Mouse (Mus musculus): ENCODE measurements at regions not wholly inside any gene's neighbourhood (a gene's known extent, or its start where the extent isn't known, plus 50 kb on each side); places are given as distances from the start of the nearest gene placed in this dataset.

DNA sequence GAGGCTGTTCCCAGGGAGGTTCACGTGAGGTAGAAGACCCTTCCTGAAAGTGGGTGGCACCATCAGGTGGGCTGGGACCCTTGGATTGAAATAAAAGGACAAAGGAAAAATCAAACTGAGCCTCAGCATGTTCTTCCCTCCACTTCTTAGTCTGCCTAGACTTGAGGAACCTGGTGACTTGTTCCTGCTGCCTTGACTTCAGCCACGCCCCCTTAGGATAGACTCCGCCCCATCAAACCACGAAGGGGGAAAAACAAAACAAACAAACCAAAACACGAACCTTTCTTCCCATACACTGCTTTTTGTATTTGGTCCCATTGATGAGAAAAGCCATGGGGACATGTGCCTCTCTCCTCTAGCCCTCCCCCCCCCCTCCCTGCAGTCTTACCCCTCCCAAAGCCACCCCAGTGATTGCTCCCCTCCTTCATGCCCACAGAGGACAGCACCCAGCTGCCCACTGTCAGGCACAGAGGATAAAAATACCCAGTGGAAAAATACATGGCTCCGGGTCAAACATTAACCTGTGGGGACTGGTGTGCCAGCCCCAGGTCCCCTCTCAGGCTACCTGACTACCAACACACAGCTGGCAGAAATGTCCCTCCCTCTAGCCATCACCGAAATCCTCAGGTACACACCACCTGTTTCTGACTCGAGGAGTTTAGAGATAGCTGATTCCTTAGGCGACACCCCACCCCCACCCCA lies 148.0 kb downstream of the Vegfa start:
- Histone ChIP-seq H3K9me3 (no peaks in the 10 kb centered on the region), H3K27me3 (peaks cover 20% of the 10 kb centered on the region), H3K36me3 (no peaks in the 10 kb centered on the region), H3K27ac (no peak overlapping the region), H3K4me2 (no peak overlapping the region), H3K9ac (no peak overlapping the region), H3K4me1 (replicated peaks) (peaks cover 20% of the 10 kb centered on the region), H3K4me3 (no peak overlapping the region)
- ATAC-seq (ENCODE audit: low FRiP score) = no peak
- 74% methylated on average over 9 of the region's 9 CpGs for WGBS

DNA sequence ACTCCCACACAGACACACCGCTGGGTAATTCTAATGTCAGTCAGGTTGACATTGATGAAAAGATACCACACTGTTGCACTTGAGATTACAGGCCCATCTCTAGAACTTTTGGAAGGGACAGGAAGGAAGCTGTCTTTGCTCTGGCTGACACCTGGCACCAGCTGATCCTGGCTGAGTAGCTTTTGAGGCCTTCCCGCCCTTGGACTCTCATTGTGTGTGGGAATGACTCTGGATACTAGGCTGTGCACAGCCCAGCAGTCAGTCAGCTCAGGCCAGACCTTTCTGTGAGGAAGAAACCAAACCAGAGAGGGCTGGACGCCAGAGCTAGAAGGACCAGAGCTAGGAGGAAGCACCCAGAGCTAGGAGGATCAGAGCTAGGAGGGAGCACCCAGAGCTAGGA lies 149.0 kb upstream of the 1600014C23Rik start:
- Histone ChIP-seq H3K4me3 (no peak overlapping the region), H3K27me3 (peaks cover 20% of the 10 kb centered on the region), H3K4me2 (no peak overlapping the region), H3K27ac (no peak overlapping the region), H3K9me3 (no peaks in the 10 kb centered on the region), H3K4me1 (replicated peaks) (peaks cover 20% of the 10 kb centered on the region), H3K9ac (no peak overlapping the region), H3K36me3 (no peaks in the 10 kb centered on the region)
- 89% methylated on average over 3 of the region's 3 CpGs for WGBS
- no peak for ATAC-seq (ENCODE audit: low FRiP score)

DNA sequence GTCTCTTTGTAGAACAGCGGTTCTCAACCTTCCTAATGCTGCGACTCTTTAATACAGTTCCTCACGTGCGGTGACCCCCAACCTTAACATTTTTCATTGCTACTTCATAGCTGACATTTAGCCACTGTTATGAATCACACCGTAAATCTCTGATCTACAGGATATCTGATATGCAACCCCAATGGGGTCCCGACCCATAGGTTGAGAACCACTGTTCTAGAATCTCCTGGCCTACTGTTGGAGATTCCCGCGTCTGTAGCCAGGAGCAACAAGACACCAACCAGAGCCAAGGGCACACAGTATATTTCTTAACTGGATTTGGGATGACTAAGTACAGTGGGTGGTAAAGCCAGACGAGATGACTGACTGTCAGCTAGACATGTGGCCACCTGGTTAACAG lies 147.6 kb upstream of the 1600014C23Rik start:
- no peak overlapping the region for H3K27ac ChIP-seq
- H3K27me3 ChIP-seq = peaks cover 14% of the 10 kb centered on the region
- H3K4me2 ChIP-seq = no peak overlapping the region
- H3K4me3 ChIP-seq = no peak overlapping the region
- 96% methylated on average over 9 of the region's 9 CpGs for WGBS
- no peak for ATAC-seq (ENCODE audit: low FRiP score)
- H3K9ac ChIP-seq = no peak overlapping the region
- no peaks in the 10 kb centered on the region for H3K36me3 ChIP-seq
- no peaks in the 10 kb centered on the region for H3K9me3 ChIP-seq
- H3K4me1 ChIP-seq (replicated peaks) = peaks cover 12% of the 10 kb centered on the region

DNA sequence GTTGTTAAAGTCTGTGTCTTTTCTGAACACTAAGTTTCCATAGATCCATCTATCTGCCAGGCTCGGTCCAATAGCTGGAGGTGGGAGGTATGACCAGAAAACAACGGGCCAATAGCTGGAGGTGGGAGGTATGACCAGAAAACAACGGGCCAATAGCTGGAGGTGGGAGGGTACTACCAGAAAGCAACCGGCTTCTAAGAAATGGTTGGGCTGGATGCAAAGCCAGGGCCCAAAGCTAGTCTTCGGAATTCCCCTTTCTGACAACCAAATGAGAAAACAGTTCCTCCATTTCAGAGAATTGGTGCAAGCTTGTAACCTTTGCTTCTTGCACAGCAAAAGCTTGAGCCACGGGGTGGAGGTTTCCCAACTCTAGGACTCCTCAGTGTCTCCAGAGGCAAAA lies 147.1 kb upstream of the 1600014C23Rik start:
- WGBS = 93% methylated on average over 6 of the region's 6 CpGs
- no peak overlapping the region for H3K4me3 ChIP-seq
- no peaks in the 10 kb centered on the region for H3K36me3 ChIP-seq
- H3K9ac ChIP-seq = no peak overlapping the region
- H3K9me3 ChIP-seq = no peaks in the 10 kb centered on the region
- ATAC-seq (ENCODE audit: low FRiP score) = no peak
- H3K27ac ChIP-seq = no peak overlapping the region
- H3K4me2 ChIP-seq = no peak overlapping the region
- peaks cover 10% of the 10 kb centered on the region for H3K27me3 ChIP-seq
- H3K4me1 ChIP-seq (replicated peaks) = peaks cover 7% of the 10 kb centered on the region

DNA sequence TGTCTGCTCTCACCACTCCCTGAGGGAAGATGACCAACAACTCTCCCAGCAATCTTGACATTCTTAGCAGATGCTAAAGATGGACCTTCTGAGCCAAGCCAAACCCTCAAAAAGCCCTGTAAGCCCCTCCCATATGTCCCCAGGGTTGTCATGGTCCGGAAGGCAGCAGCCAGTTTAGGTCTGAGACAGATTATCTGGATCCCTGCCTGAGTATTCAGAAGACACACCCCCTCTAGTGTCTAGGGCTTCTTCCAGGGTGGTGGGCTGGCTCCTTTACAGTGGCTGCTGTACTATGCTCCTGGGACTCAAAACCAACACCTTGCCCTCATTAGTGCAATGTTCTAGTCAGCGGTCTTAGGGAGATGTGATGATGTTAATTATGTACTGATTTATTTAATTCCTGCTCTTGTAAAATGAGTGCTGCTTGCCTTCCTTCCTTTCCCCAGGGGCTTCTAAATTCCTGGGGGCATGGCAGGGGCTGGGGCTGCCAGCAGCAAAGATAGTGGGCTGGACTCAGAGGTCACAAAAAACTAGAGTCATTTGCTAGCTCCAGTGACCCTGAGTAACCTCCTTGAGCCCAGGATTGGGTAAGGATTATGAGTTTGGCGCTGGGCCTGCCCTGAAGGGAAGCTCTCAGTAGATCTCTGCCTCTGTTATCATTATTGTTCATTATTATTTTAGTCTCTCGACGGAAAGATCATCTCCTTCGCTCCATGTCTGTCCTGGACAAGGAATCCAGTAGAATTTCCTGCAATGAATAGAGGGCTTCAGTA lies 146.0 kb upstream of the 1600014C23Rik start:
- Histone ChIP-seq H3K9me3 (no peaks in the 10 kb centered on the region), H3K36me3 (no peaks in the 10 kb centered on the region), H3K9ac (no peak overlapping the region), H3K4me2 (no peak overlapping the region), H3K27me3 (no peaks in the 10 kb centered on the region), H3K4me1 (replicated peaks) (peaks cover 8% of the 10 kb centered on the region; the same call in 1 of the 2 replicates), H3K4me3 (no peak overlapping the region), H3K27ac (no peak overlapping the region)
- no peak for ATAC-seq (ENCODE audit: low FRiP score)
- WGBS = 68% methylated on average over 6 of the region's 6 CpGs

DNA sequence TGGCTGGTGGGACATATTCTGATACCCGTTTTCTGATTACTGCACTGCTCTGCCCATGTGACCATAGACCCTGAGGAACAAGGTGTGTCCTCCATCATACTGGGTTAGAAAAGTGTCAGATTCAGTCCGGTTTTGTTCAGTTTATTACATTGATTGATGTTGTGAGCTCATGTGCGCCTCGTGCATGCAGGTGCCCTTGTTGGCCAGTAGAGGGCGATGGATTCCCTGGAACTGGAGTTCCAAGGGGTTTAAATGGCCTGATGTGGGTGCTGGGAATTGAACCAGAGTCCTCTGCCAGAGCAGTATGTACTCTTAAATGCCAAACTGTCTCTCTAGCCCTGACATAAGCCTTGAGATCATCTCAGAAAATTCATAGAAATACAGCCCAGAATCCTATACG lies 144.8 kb upstream of the 1600014C23Rik start:
- H3K9ac ChIP-seq = no peak overlapping the region
- peaks cover 20% of the 10 kb centered on the region for H3K4me1 ChIP-seq (replicated peaks)
- no peaks in the 10 kb centered on the region for H3K9me3 ChIP-seq
- ATAC-seq (ENCODE audit: low FRiP score) = no peak
- H3K27me3 ChIP-seq = 0 out of 2 replicates have a peak, but pooled peaks cover 5% of the 10 kb centered on the region
- no peaks in the 10 kb centered on the region for H3K36me3 ChIP-seq
- H3K27ac ChIP-seq = no peak overlapping the region
- no peak overlapping the region for H3K4me3 ChIP-seq
- 89% methylated on average over 6 of the region's 6 CpGs for WGBS
- H3K4me2 ChIP-seq = no peak overlapping the region

DNA sequence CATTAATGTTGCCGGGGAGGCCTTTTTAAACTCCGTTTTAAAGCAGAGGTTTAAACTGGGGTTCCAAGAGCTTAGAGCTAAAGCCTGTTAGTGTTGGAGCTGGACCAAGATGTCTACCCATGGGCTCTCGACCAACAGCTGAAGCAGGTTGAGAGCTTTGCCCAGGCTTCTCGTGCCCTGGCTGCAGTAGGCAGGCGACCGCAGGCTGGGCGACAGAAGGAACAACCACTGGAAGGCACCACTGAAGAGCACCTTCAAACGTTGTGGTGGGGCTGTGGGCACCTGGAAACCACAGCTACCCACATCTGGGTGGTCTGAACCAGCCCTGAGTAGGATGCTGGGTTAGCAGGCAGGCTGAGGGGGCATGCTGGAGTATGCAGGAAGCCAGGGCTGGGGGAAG lies 141.7 kb upstream of the 1600014C23Rik start:
- WGBS = 89% methylated on average over 8 of the region's 8 CpGs
- Histone ChIP-seq H3K36me3 (no peaks in the 10 kb centered on the region), H3K9ac (no peak overlapping the region), H3K9me3 (no peaks in the 10 kb centered on the region), H3K4me1 (replicated peaks) (peaks cover 37% of the 10 kb centered on the region), H3K27ac (no peak overlapping the region), H3K4me3 (no peak overlapping the region), H3K27me3 (peaks cover 12% of the 10 kb centered on the region; the same call in 1 of the 2 replicates), H3K4me2 (no peak overlapping the region)
- no peak for ATAC-seq (ENCODE audit: low FRiP score)

DNA sequence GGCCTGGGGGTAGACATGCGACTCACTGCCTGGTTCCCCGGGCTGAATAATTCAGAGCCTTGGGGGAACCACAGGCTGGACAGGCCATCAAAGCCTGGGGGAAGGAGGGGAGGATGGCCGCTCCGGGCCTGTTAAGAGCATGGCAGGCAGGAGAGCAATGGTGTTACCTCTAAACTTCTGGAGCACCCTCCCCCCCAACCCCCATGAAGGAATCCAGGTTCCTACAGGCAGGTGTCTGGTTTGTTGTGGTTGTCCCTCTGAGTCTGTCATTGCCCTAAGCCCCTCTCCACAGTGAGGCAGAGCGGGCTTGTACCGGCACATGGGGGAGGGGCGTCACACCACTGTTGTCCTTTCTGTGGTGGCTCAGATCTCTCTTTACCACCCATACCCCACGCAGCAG lies 140.4 kb upstream of the 1600014C23Rik start:
- H3K4me3 ChIP-seq = 0 out of 2 replicates have a peak overlapping the region, but pooled peaks have one; percentile 8
- H3K27ac ChIP-seq = peak overlapping the region; percentile 79
- H3K4me1 ChIP-seq (replicated peaks) = peaks cover 37% of the 10 kb centered on the region
- peak overlapping the region; percentile 46 for H3K4me2 ChIP-seq
- H3K36me3 ChIP-seq = no peaks in the 10 kb centered on the region
- H3K9me3 ChIP-seq = no peaks in the 10 kb centered on the region
- H3K9ac ChIP-seq = 0 out of 2 replicates have a peak overlapping the region, but pooled peaks have one; percentile 62
- peak; percentile 23; the same call in 1 of the 2 replicates for ATAC-seq (ENCODE audit: low FRiP score)
- H3K27me3 ChIP-seq = peaks cover 12% of the 10 kb centered on the region; the same call in 1 of the 2 replicates
- WGBS = 9% methylated on average over 8 of the region's 8 CpGs

DNA sequence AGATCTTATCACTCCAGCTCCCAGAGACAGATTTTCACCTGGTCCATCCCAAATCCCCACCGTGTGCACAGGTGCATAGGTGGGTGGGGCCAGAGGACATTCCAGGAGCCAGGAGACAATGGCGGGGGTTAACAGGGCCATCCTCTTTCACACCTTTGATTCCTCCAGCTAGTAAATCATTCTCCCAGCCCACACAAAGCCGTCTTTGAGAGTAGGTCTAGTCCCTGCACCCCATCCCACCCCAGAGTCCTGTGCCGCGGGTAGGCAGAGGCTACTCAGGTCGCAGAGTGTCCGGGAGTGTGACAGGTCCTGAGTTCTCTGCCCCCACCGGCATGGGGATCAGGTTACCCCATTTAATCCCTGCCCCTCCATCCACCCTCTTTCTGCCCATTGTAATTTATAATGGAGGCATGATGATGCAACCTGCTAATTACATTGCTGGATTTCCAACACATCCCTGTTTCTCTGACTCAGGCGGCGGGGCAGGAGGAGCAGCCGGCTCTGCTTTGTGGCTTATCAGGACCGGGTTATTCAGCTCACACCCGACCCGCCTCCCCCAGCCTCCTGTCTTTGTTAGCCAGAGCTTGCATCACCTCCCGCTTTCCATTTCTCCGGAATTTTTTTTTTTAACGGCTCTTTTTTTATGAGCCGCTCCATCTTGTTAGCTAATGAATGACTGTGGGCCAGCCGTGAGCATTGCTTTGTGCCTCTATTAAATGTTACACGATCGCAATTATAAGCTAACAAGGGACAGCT lies 139.7 kb upstream of the 1600014C23Rik start:
- H3K4me1 ChIP-seq (replicated peaks) = peaks cover 39% of the 10 kb centered on the region

DNA sequence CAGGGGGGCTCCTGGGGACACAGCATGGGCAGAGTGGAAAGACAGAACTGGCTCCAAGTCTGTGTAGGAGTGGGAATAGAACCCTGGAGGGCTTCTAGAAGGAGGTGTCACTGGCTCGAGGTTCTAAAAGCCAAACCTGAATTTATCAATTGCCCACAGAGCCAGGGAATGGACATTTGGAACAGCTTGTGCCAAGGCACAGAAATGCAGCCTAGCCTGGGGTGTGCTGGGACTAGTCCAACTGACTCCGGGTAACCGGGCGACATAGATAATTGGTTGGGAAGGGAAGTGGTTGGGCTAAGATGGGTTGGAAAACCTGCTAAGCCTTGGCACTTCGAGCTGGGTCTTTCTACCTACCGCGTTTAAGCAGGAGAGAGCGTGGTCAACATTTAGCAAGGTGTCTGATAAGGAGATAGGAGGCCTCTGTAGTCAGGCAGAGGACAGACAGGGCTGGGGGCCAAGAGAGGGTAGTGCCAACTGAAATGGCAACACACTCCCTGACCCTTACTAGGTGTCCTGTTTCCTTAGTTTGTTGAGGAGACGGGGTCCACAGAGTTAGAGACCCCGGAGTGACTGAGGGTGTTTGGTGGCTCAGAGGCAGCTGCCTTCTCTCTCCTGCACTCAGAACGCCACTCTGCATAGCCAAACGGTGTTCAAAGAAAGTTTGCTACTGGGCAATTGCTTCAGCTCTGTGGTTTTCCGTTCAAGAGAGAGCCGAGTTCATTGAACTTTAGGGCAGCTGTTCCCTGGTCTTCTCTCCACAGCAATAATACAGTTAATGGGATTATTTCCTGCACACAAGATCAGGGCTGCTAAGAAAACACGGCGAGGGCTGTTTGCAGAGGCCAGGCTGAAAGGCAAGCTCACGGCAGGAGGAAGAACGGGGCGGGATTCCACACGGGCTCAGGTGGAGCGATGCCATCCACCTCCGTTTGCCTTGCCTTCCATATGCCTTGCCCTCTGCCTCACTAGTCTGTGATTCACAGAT lies 138.3 kb upstream of the 1600014C23Rik start:
- no peak overlapping the region for H3K4me2 ChIP-seq
- H3K9me3 ChIP-seq = no peaks in the 10 kb centered on the region
- no peak overlapping the region for H3K27ac ChIP-seq
- no peak for ATAC-seq (ENCODE audit: low FRiP score)
- no peaks in the 10 kb centered on the region for H3K36me3 ChIP-seq
- 54% methylated on average over 22 of the region's 22 CpGs for WGBS
- H3K27me3 ChIP-seq = peaks cover 12% of the 10 kb centered on the region; the same call in 1 of the 2 replicates
- H3K4me3 ChIP-seq = no peak overlapping the region
- peak overlapping the region; percentile 8; the same call in 1 of the 2 replicates for H3K9ac ChIP-seq
- peaks cover 45% of the 10 kb centered on the region for H3K4me1 ChIP-seq (replicated peaks)

More for the DNA sequence above, 139.7 kb upstream of the 1600014C23Rik start:
- Histone ChIP-seq H3K9ac (peak overlapping the region; percentile 62), H3K4me2 (peak overlapping the region; percentile 46), H3K9me3 (no peaks in the 10 kb centered on the region), H3K27ac (peak overlapping the region; percentile 79), H3K27me3 (peaks cover 12% of the 10 kb centered on the region; the same call in 1 of the 2 replicates), H3K4me3 (0 out of 2 replicates have a peak overlapping the region, but pooled peaks have one; percentile 8), H3K36me3 (no peaks in the 10 kb centered on the region)
- peak; percentile 74 for ATAC-seq (ENCODE audit: low FRiP score)
- 4% methylated on average over 21 of the region's 21 CpGs for WGBS

DNA sequence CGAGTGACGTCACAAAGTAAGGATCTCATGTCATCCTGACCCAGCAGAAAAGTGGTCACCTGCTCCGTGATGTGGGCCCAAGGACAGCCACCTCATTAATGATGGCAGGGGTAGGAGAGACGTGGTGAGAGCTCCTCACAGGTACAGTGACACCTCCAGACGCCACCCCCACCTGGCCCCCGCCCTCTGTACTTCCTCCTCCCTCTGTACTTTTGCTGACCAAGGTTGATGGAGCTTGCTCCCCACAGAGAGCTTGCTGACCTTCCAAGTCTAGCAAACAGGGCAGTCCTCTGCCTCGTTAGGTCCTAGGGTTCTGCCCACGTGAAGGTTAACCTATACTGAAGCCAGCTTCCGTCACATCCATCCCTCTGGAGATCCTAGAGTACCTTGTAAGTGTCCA lies 137.4 kb upstream of the 1600014C23Rik start:
- H3K4me1 ChIP-seq (replicated peaks) = peaks cover 54% of the 10 kb centered on the region
- no peak for ATAC-seq (ENCODE audit: low FRiP score)
- H3K4me2 ChIP-seq = no peak overlapping the region
- WGBS = 81% methylated on average over 9 of the region's 9 CpGs
- H3K4me3 ChIP-seq = no peak overlapping the region
- no peak overlapping the region for H3K9ac ChIP-seq
- H3K27me3 ChIP-seq = peaks cover 12% of the 10 kb centered on the region; the same call in 1 of the 2 replicates
- H3K27ac ChIP-seq = no peak overlapping the region
- H3K36me3 ChIP-seq = no peaks in the 10 kb centered on the region
- H3K9me3 ChIP-seq = no peaks in the 10 kb centered on the region

Measured in hindbrain, embryonic 13.5 days (tissue).